In genomic region chrX:13845141-13845857, GRCm38 (mm10) we compare ENCODE assay signal across 8 mouse cellular contexts. TPM values are rescaled to one million over a fixed set of nuclear protein-coding genes. Genes with fewer than 3 reads are reported as not detected.
DNase-seq lines count a peak whose midpoint lies in the region; ATAC-seq lines count a peak whose summit lies in the region.

No protein-coding gene starts in this region.

- peak overlapping the region; percentile 81 for H3K4me2 ChIP-seq in liver, embryonic 15.5 days

- H3K27me3 ChIP-seq in heart, embryonic 10.5 days (ENCODE audit: insufficient read depth, poor library complexity, severe bottlenecking): no peaks in the 10 kb centered on the region
- peaks cover 14% of the 10 kb centered on the region for H3K27me3 ChIP-seq in liver, embryonic 15.5 days

- peak overlapping the region; percentile 47 for H3K9ac ChIP-seq in liver, embryonic 15.5 days

- H3K36me3 ChIP-seq in heart, embryonic 10.5 days: no peaks in the 10 kb centered on the region
- no peaks in the 10 kb centered on the region for H3K36me3 ChIP-seq in liver, embryonic 15.5 days (replicated peaks)

- H3K27ac ChIP-seq in brown adipose tissue, adult 24 weeks (replicated peaks; ENCODE audit: low read depth, low read length): peak overlapping the region; percentile 60; the same call in 1 of the 2 replicates
- H3K27ac ChIP-seq in heart, embryonic 10.5 days: peak overlapping the region; percentile 90
- no peak overlapping the region for H3K27ac ChIP-seq in liver, embryonic 15.5 days (replicated peaks)

- no peaks in the 10 kb centered on the region for H3K4me1 ChIP-seq in brown adipose tissue, adult 24 weeks (ENCODE audit: control insufficient read depth, insufficient read depth, insufficient read length, low read length)
- H3K4me1 ChIP-seq in heart, embryonic 10.5 days: no peaks in the 10 kb centered on the region
- no peaks in the 10 kb centered on the region for H3K4me1 ChIP-seq in liver, embryonic 15.5 days (replicated peaks)

- WGBS in heart, embryonic 10.5 days: 21% methylated on average over 22 of the region's 22 CpGs
- 23% methylated on average over 22 of the region's 22 CpGs for WGBS in liver, embryonic 15.5 days (ENCODE audit: insufficient replicate concordance)

- H3K9me3 ChIP-seq in heart, embryonic 10.5 days: no peaks in the 10 kb centered on the region
- H3K9me3 ChIP-seq in liver, embryonic 15.5 days (replicated peaks): no peaks in the 10 kb centered on the region

- DNase-seq in thymus, postnatal 0 days (ENCODE audit: low spot score): peak; percentile 3
- no peak for DNase-seq in thymus, postnatal 4 days
- DNase-seq in heart, embryonic 10.5 days (ENCODE audit: low spot score): no peak
- peak; percentile 6 for DNase-seq in kidney, postnatal 10 days
- peak; percentile 32 for DNase-seq in retina, embryonic 14.5 days (ENCODE audit: low spot score)
- DNase-seq in urinary bladder, adult 2 months (ENCODE audit: low spot score): no peak

- ATAC-seq in liver, embryonic 15.5 days (ENCODE audit: insufficient read depth): no peak

- H3K4me3 ChIP-seq in brown adipose tissue, adult 24 weeks (ENCODE audit: insufficient read depth, low read depth, low read length): peak overlapping the region; percentile 88
- H3K4me3 ChIP-seq in heart, embryonic 10.5 days: peak overlapping the region; percentile 66
- peak overlapping the region; percentile 63 for H3K4me3 ChIP-seq in liver, embryonic 15.5 days (replicated peaks)

RNA-seq across cellular contexts. Expression of gene Cask, which starts 5.9 kb away (rescaled TPM):
- polyA plus RNA-seq in thymus, postnatal 0 days (2015; fragmentation: Nextera tagmentation; extraction: Ambion mirVana): 2.5 and 2.8 TPM in 2 replicates
- polyA plus RNA-seq in brown adipose tissue, adult 24 weeks (2012; ENCODE audit: insufficient read depth, insufficient read length, missing spikeins): 16.2 and 23.0 TPM in 2 replicates
- 5.9 and 6.4 TPM in 2 replicates for polyA plus RNA-seq in heart, embryonic 10.5 days (2016; fragmentation: Nextera tagmentation; extraction: Ambion mirVana)
- polyA plus RNA-seq in liver, embryonic 15.5 days (2015; fragmentation: Nextera tagmentation; extraction: Ambion mirVana): 1.0 and 1.3 TPM in 2 replicates
- polyA plus RNA-seq in urinary bladder, adult 2 months (2012; rRNA removed): 17.4 and 18.8 TPM in 2 replicates

Comparison
In these comparisons a context has a peak if more than half of its experiments do, and no peak if none do; other contexts are left out.
1. DNase-seq: peak in thymus, postnatal 0 days (single experiment), kidney, postnatal 10 days (single experiment) and retina, embryonic 14.5 days (single experiment); none in thymus, postnatal 4 days (single experiment), heart, embryonic 10.5 days (single experiment) and urinary bladder, adult 2 months (single experiment).
2. Peak in every context shown above with its lines, with median percentiles within 50 percentile points of each other: H3K4me3 ChIP-seq.